ENCODE assay signal across 8 mouse cellular contexts in genomic region chr6:127932697-127933096, GRCm38 (mm10). TPM values are rescaled to one million over a fixed set of nuclear protein-coding genes. Genes with fewer than 3 reads are reported as not detected.
A peak's percentile ranks its signal among the peaks of the same experiment; 100 is the strongest.
DNase-seq lines count a peak whose midpoint lies in the region.

No protein-coding gene starts in this region.

- peak; percentile 31 for DNase-seq in kidney, adult 11 months
- no peak for DNase-seq in kidney, adult 18-20 months
- DNase-seq in gastrocnemius, postnatal 25 days: peak; percentile 52
- DNase-seq in kidney, postnatal 14 days: peak; percentile 70
- peak; percentile 60 for DNase-seq in skeletal muscle tissue, adult 2 months (ENCODE audit: low read depth, low spot score)
- no peak for DNase-seq in urinary bladder, postnatal 36 days (ENCODE audit: low spot score in 2 of 2)
- DNase-seq in layer of hippocampus, postnatal 14 days (ENCODE audit: low spot score in 2 of 2): no peak
- no peak for DNase-seq in urinary bladder, postnatal 25 days (ENCODE audit: low spot score)

RNA-seq across cellular contexts. Expression of gene Tspan11, which starts 45.3 kb away (rescaled TPM):
- total RNA-seq in gastrocnemius, postnatal 25 days (2021): 1 to 10 TPM; 2.3 to 3.3 TPM
- 1 to 10 TPM; 2.8 to 4.7 TPM for total RNA-seq in layer of hippocampus, postnatal 14 days (2021)

Comparison
In these comparisons a context has a peak if more than half of its experiments do, and no peak if none do; other contexts are left out.
1. DNase-seq: peak in kidney, adult 11 months (single experiment), gastrocnemius, postnatal 25 days (single experiment), kidney, postnatal 14 days (single experiment) and skeletal muscle tissue, adult 2 months (single experiment); none in kidney, adult 18-20 months (single experiment), urinary bladder, postnatal 36 days (0 of 2), layer of hippocampus, postnatal 14 days (0 of 2) and urinary bladder, postnatal 25 days (single experiment).